Mouse (Mus musculus): ENCODE results near the gene Gm49388.
"Not testable (repeated sequence)": the region's sequence is repeated elsewhere in the genome, so short reads cannot be mapped to it uniquely, and the experiment has no call there.

The Gm49388 gene

DNA sequence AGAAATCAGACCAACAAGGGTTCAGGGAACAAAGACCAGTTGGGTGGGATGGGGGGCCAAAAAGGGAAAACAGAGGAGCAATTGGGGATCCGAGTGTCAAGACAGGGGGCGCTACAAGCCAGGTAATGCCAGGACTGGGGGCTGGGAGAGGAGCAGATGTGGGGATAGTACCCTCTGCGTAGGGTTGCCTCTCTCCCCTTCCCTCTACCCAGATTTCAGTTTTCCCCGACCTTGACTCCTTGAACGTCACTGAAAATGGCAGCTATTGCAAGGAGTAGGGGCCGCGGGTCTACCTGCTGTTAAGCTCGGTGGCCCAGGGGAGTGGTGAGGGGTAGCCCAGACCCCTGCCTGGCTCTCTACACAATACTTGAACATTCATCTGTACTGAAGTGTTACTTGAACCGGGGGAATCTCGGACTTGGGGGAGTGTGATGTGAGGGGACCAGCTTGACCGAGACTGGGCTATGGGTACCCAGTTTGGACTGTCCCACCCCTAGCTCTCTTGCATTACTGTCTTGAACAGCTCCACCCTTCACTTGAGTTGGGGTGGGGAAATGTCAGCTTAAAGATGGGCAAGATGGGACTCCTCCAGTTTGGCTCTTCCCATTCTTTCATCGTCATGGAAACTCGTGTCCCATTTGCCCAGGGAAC, 16.9 kb upstream of the Gm49388 start:
- no peak for DNase-seq (ENCODE audit: low read depth)

GRCm38 (mm10) chr7:127768997-127769593, 16.3 kb upstream of the Gm49388 start:
- peak; percentile 98 for DNase-seq (ENCODE audit: low read depth)

GRCm38 (mm10) chr7:127769651-127770038, 15.8 kb upstream of the Gm49388 start, which contains the start of gene Orai3:
Orai3 (plus strand) TSS chr7:127769815.
- DNase-seq (ENCODE audit: low read depth): peak; percentile 66

- no peak for DNase-seq (ENCODE audit: low read depth)
Observed at GRCm38 (mm10) chr7:127770039-127770905, 15.1 kb upstream of the Gm49388 start.

DNA sequence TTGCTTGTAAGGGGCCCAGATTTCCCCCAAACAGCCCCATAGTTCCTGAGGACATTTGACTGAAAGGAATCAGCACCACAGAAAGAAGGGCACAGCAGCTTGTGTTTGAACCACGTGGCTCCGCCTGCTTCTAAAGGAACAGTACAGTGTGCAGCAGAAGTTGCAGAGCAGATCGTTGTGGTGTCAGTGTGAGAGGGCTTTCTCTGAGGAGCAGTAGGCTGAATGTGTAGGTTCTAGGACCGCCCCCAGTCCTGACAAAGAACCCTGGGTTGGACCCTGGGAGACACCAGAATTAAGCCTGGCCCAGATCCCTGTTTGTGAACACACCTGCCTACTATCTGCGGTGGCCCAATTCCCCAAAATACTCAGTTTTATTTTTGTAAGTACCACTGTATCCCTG, 14.1 kb upstream of the Gm49388 start:
- no peak for DNase-seq (ENCODE audit: low read depth)

DNA sequence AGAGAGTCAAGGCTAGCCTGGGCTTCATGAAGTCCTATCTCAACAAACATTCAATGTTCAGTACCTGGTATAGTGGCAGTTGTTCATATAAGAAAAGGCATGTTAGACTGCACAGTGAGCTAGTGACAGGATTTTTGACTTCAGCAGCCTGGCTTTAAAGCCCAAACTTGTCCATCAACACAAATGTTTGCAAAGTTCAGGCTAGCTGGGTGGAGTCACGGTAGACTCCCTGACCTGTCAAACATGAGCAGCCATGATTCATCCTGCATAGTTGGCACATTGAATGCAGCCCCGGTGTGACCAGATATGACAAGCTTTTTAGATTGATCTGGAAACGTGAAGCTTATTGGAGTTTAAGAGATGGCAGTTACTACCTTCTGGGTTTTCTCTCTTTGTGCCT, 13.3 kb upstream of the Gm49388 start:
- DNase-seq (ENCODE audit: low read depth): no peak

DNA sequence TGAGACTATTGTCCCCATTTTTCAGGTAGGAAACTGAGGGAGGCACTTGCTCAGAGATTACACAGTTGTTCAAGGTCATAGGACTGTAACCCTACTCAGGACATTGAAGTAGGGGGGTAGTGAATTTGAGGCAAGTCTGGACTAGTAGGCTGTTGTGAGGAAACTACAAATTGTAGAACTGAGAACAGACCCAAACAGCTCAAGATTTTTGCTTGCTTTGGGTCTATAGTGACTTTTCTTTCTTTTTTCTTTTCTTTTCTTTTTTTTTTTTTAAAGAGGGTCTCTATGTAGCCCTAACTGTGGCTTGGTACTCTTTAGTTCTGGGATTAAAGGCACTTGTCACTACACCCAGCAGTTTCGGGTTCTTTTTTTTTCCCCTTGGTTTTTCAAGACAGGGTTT, 12.9 kb upstream of the Gm49388 start:
- DNase-seq (ENCODE audit: low read depth): no peak

- no peak for DNase-seq (ENCODE audit: low read depth)
Observed at GRCm38 (mm10) chr7:127773664-127774384, 11.6 kb upstream of the Gm49388 start.

DNA sequence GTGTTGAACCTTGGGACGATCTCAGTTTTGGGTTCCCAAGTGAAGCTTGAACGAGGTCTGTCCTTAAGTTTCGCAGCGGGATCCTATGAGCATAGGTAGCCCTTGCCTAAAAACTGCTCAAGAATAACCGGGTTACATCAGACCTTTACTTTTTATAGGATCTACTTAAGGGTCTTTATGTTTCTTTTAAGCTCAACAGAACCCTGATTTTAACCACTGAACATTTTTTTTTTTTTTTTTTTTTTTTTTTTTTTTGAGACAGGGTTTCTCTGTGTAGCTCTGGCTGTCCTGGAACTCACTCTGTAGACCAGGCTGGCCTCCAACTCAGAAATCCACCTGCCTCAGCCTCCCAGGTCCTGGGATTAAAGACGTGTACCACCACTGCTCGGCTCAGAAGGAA, 9.6 kb upstream of the Gm49388 start:
- not testable (repeated sequence) for DNase-seq (ENCODE audit: low read depth)

GRCm38 (mm10) chr7:127776426-127776825, 9.0 kb upstream of the Gm49388 start, which contains the start of gene Setd1a:
Setd1a (plus strand) TSS chr7:127776670.
- DNase-seq (ENCODE audit: low read depth): peak; percentile 53

GRCm38 (mm10) chr7:127776878-127777473, 8.4 kb upstream of the Gm49388 start:
- peak; percentile 62 for DNase-seq (ENCODE audit: low read depth)

GRCm38 (mm10) chr7:127777474-127778266, 7.7 kb upstream of the Gm49388 start:
- DNase-seq (ENCODE audit: low read depth): no peak

DNA sequence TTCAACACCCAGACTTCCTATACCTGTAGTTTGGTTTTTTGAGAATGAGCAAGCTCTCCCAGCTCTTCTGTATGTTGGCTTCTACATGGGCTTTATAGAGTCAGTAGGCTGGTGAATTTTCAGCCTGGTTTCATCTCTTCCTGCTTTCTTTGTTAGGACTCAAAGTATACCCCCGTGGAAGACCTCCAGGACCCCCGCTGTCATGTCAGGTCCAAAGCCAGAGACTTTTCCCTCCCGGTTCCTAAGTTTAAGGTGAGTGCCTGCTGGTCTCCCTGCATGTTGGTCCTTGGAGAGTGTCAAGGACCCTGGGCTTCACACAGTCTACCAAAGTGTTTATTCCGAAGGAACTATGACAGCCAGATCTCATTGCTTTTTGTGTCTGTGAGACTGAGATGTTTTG, 7.1 kb upstream of the Gm49388 start:
- DNase-seq (ENCODE audit: low read depth): no peak

- no peak for DNase-seq (ENCODE audit: low read depth)
Observed at GRCm38 (mm10) chr7:127797076-127797845, 11.9 kb downstream of the Gm49388 start.

DNA sequence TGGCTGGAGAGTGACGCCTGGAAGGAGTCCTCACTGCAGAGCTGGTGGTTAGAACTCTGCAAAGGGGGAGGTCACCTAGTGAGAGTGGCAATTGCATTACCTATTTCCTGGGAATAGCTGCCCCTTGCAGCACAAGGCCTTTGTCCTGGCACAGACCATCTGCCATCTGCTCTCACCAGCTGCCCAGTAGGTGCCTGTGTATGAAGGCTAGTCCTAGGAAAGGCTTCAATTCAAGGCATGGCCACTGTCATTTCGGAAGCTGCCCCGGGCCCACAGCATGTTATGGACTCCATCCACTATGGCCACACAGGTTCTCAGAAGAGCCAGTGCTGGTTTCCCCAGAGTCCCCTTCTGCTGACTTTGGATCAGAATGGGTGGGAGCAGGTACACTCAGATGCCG, 13.2 kb downstream of the Gm49388 start:
- no peak for DNase-seq (ENCODE audit: low read depth)

GRCm38 (mm10) chr7:127799211-127799610, 13.8 kb downstream of the Gm49388 start:
- no peak for DNase-seq (ENCODE audit: low read depth)

GRCm38 (mm10) chr7:127799738-127800137, 14.3 kb downstream of the Gm49388 start:
- no peak for DNase-seq (ENCODE audit: low read depth)

DNA sequence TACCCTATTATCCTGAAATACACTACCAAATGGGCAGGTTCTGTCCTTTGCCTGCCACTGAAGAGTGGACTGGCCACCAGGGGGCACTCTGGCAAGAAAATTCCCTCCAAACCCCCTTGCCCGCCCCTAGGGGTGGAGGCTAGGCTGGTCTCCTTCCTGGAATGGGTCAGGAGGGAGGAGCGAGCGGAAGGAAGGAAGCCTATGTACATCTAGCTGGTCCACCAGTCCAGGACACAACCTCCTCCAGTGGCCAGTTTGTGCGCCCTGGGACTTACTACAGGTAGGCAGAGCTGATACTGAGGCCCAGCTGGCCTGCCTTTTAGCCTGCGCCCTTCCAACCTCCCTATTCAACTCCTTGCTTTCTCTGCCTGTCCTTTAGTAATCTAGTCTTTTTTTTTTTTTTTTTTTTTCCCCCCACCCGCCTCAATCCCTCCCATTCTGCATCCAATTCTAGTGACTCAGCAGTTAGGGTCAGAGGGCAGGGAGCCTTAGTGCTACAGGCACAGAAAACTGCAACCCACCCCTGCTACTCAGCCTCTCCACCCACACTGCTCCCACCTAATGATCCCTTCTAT, 15.1 kb downstream of the Gm49388 start, which contains the start of gene Hsd3b7:
TSS of gene Hsd3b7 (plus strand) at position 170 of the 575 bp plus-strand sequence.
- DNase-seq (ENCODE audit: low read depth): peak; percentile 78

GRCm38 (mm10) chr7:127801010-127801621, 15.7 kb downstream of the Gm49388 start:
- peak; percentile 52 for DNase-seq (ENCODE audit: low read depth)
